Mouse (Mus musculus): ENCODE results near the gene Ltbr. TPM values are rescaled to one million over a fixed set of nuclear protein-coding genes. Genes with fewer than 3 reads are reported as not detected.

Gene Ltbr
- polyA plus RNA-seq, 1 experiment from 2014 or later = 37.8 TPM

GRCm38 (mm10) chr6:125353221-125353620 is 39.5 kb upstream of the Ltbr start:
- ATAC-seq (replicated peaks; ENCODE audit: insufficient number of reproducible peaks, insufficient read depth, low FRiP score, low read depth) = no peak
- Histone ChIP-seq H3K9me3 (replicated peaks) (no peaks in the 10 kb centered on the region), H3K9ac (no peak overlapping the region), H3K27ac (peak overlapping the region; percentile 80), H3K36me3 (peaks cover 12% of the 10 kb centered on the region), H3K4me1 (replicated peaks) (peaks cover 70% of the 10 kb centered on the region), H3K4me2 (peak overlapping the region; percentile 30; the same call in 1 of the 2 replicates), H3K27me3 (no peaks in the 10 kb centered on the region), H3K4me3 (no peak overlapping the region)
- WGBS = 69% methylated on average over 11 of the region's 11 CpGs

DNA sequence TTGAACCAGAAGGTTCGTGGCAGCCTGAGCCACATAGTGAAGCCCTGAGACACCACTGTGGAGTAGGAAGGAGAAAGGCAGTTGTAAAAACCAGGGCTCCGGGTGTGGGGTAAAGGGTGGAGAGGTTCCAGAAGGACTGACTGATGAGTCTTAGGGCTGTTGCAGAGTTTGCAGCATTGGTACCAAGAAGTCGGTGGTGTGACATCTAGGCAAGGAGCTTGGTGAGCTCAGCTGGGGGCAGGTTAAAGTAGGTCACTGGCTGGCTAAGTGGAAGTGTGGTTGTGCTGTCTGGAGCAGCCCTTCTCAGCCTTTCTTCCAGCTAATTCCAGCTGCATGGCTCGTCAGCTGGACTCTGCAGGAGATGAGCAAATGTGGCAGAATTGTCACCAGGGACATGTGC is 39.1 kb upstream of the Ltbr start:
- no peak overlapping the region for H3K9ac ChIP-seq
- peaks cover 72% of the 10 kb centered on the region for H3K4me1 ChIP-seq (replicated peaks)
- ATAC-seq (replicated peaks; ENCODE audit: insufficient number of reproducible peaks, insufficient read depth, low FRiP score, low read depth) = no peak
- peaks cover 8% of the 10 kb centered on the region; the same call in 1 of the 2 replicates for H3K36me3 ChIP-seq
- no peaks in the 10 kb centered on the region for H3K27me3 ChIP-seq
- H3K4me2 ChIP-seq = peak overlapping the region; percentile 30; the same call in 1 of the 2 replicates
- WGBS = 60% methylated on average over 4 of the region's 4 CpGs
- H3K4me3 ChIP-seq = no peak overlapping the region
- peak overlapping the region; percentile 7; the same call in 1 of the 2 replicates for H3K27ac ChIP-seq
- no peaks in the 10 kb centered on the region for H3K9me3 ChIP-seq (replicated peaks)

- H3K9me3 ChIP-seq (replicated peaks) = no peaks in the 10 kb centered on the region
- no peak overlapping the region for H3K27ac ChIP-seq
- no peak overlapping the region for H3K9ac ChIP-seq
- peaks cover under 1% of the 10 kb centered on the region; the same call in 1 of the 2 replicates for H3K36me3 ChIP-seq
- no peak for ATAC-seq (replicated peaks; ENCODE audit: insufficient number of reproducible peaks, insufficient read depth, low FRiP score, low read depth)
- WGBS = 55% methylated on average over 5 of the region's 5 CpGs
- H3K4me1 ChIP-seq (replicated peaks) = peaks cover 72% of the 10 kb centered on the region
- no peaks in the 10 kb centered on the region for H3K27me3 ChIP-seq
- peak overlapping the region; percentile 62 for H3K4me3 ChIP-seq
- peak overlapping the region; percentile 94 for H3K4me2 ChIP-seq
Measured at GRCm38 (mm10) chr6:125352046-125352384, 38.3 kb upstream of the Ltbr start.

- Histone ChIP-seq H3K36me3 (no peaks in the 10 kb centered on the region), H3K9ac (0 out of 2 replicates have a peak overlapping the region, but pooled peaks have one; percentile 66), H3K4me1 (replicated peaks) (peaks cover 72% of the 10 kb centered on the region), H3K27ac (peak overlapping the region; percentile 74; the same call in 1 of the 2 replicates), H3K4me3 (peak overlapping the region; percentile 62), H3K4me2 (peak overlapping the region; percentile 94), H3K9me3 (replicated peaks) (no peaks in the 10 kb centered on the region), H3K27me3 (no peaks in the 10 kb centered on the region)
- ATAC-seq (replicated peaks; ENCODE audit: insufficient number of reproducible peaks, insufficient read depth, low FRiP score, low read depth) = no peak
- WGBS = 50% methylated on average over 8 of the region's 8 CpGs
Measured at GRCm38 (mm10) chr6:125351368-125352045, 37.8 kb upstream of the Ltbr start.

GRCm38 (mm10) chr6:125350995-125351324 is 37.3 kb upstream of the Ltbr start:
- Histone ChIP-seq H3K4me1 (replicated peaks) (peaks cover 67% of the 10 kb centered on the region), H3K4me2 (peak overlapping the region; percentile 94), H3K4me3 (peak overlapping the region; percentile 62), H3K9me3 (replicated peaks) (no peaks in the 10 kb centered on the region), H3K36me3 (no peaks in the 10 kb centered on the region), H3K9ac (peak overlapping the region; percentile 66; the same call in 1 of the 2 replicates), H3K27ac (peak overlapping the region; percentile 74), H3K27me3 (no peaks in the 10 kb centered on the region)
- 74% methylated on average over 2 of the region's 2 CpGs for WGBS
- ATAC-seq (replicated peaks; ENCODE audit: insufficient number of reproducible peaks, insufficient read depth, low FRiP score, low read depth) = no peak

- Histone ChIP-seq H3K27ac (peak overlapping the region; percentile 74), H3K9me3 (replicated peaks) (no peaks in the 10 kb centered on the region), H3K4me2 (peak overlapping the region; percentile 94), H3K27me3 (no peaks in the 10 kb centered on the region), H3K4me1 (replicated peaks) (peaks cover 61% of the 10 kb centered on the region), H3K9ac (peak overlapping the region; percentile 66), H3K4me3 (peak overlapping the region; percentile 62), H3K36me3 (no peaks in the 10 kb centered on the region)
- 0 out of 2 replicates have a peak, but pooled peaks have one; percentile 0 for ATAC-seq (replicated peaks; ENCODE audit: insufficient number of reproducible peaks, insufficient read depth, low FRiP score, low read depth)
- 18% methylated on average over 20 of the region's 20 CpGs for WGBS
Measured at GRCm38 (mm10) chr6:125350231-125350994, 36.7 kb upstream of the Ltbr start.

GRCm38 (mm10) chr6:125349575-125350230 is 36.0 kb upstream of the Ltbr start:
- no peaks in the 10 kb centered on the region for H3K9me3 ChIP-seq (replicated peaks)
- peak; percentile 77 for ATAC-seq (replicated peaks; ENCODE audit: insufficient number of reproducible peaks, insufficient read depth, low FRiP score, low read depth)
- H3K27ac ChIP-seq = peak overlapping the region; percentile 74
- under 1% methylated on average over 27 of the region's 27 CpGs for WGBS
- peak overlapping the region; percentile 94 for H3K4me2 ChIP-seq
- peak overlapping the region; percentile 66 for H3K9ac ChIP-seq
- no peaks in the 10 kb centered on the region for H3K27me3 ChIP-seq
- H3K4me1 ChIP-seq (replicated peaks) = peaks cover 54% of the 10 kb centered on the region
- peak overlapping the region; percentile 62 for H3K4me3 ChIP-seq
- H3K36me3 ChIP-seq = no peaks in the 10 kb centered on the region

DNA sequence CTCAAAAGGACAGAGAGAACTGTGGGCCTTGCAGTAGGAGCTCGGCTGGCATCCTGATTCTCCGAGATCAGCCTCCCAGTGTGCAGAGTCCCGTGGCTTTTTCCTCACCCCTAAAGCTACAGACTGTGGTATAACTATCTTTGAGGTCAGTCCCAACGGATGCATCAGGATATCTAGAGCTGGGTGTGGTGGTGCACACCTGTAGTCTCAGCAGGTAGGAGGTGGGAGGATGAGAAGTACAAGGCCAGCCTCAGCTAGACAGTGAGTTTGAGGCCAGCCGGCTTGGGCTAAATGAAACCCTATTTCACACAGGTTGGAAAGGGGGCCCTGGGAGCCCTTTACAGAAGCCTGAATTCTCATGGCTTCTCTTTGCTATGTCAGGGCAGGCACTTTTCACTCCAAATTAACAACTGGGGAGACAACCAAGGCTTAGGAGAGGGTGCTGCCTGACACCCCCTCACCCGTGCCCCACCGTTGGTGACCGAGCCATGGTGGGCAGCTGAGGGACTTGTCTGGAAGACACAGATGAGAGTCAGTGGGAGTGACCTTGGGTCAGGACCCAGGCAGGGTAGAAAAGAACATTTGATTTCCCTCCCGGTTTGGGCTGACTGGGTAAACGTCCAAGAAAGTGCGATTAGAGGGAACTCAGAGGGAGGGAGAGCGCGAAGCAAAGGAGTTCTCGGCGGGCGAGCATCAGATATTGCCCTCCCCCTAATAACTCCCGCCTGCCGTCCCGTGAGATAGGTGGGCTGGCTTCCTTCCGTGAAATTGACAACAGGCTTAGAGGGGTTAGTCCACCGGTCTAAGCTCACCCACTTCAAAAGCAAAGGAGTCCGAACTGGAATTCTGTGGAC is 35.3 kb upstream of the Ltbr start, which contains the start of gene Tnfrsf1a:
Tnfrsf1a (plus strand) TSS at position 642 of the 854 bp plus-strand sequence.
- Histone ChIP-seq H3K9ac (peak within 1 kb of the TSS; percentile 66), H3K27me3 (no peaks in the 10 kb centered on the region), H3K4me2 (peak within 1 kb of the TSS; percentile 94), H3K4me3 (peak within 1 kb of the TSS; percentile 62), H3K9me3 (replicated peaks) (no peaks in the 10 kb centered on the region), H3K4me1 (replicated peaks) (peaks cover 47% of the 10 kb centered on the region), H3K27ac (peak within 1 kb of the TSS; percentile 74), H3K36me3 (no peaks in the 10 kb centered on the region)
- ATAC-seq (replicated peaks; ENCODE audit: insufficient number of reproducible peaks, insufficient read depth, low FRiP score, low read depth) = peak; percentile 11; the same call in 1 of the 2 replicates
- WGBS = 10% methylated on average over 22 of the region's 22 CpGs

- 56% methylated on average over 2 of the region's 2 CpGs for WGBS
- no peaks in the 10 kb centered on the region for H3K27me3 ChIP-seq
- H3K4me2 ChIP-seq = no peak overlapping the region
- no peak for ATAC-seq (replicated peaks; ENCODE audit: insufficient number of reproducible peaks, insufficient read depth, low FRiP score, low read depth)
- H3K9ac ChIP-seq = no peak overlapping the region
- H3K36me3 ChIP-seq = no peaks in the 10 kb centered on the region
- H3K9me3 ChIP-seq (replicated peaks) = no peaks in the 10 kb centered on the region
- no peak overlapping the region for H3K27ac ChIP-seq
- H3K4me1 ChIP-seq (replicated peaks) = peaks cover 24% of the 10 kb centered on the region
- H3K4me3 ChIP-seq = no peak overlapping the region
Measured at GRCm38 (mm10) chr6:125346029-125346428, 32.3 kb upstream of the Ltbr start.

DNA sequence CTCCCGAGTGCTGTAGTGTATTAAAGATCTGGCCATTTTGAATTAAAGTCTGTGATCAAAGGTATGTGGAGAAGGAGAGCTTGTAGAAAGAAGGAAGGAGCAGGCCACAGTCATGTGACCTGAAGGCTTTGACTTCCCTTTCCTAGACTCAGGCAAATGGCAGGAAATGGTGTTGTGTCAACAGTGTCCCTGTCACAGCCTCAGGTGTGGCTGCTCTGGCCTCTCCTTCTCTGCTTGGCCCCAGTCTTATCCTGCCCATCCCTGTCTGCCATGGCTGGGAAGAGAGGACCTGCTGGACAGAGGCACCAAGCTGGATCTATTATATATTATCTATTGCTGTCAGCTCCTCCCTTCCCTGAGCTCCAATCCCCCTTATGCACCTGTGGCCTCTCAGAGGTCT is 31.9 kb upstream of the Ltbr start:
- no peak overlapping the region for H3K27ac ChIP-seq
- H3K4me1 ChIP-seq (replicated peaks) = peaks cover 22% of the 10 kb centered on the region
- no peak overlapping the region for H3K4me2 ChIP-seq
- H3K27me3 ChIP-seq = no peaks in the 10 kb centered on the region
- no peaks in the 10 kb centered on the region for H3K9me3 ChIP-seq (replicated peaks)
- no peak for ATAC-seq (replicated peaks; ENCODE audit: insufficient number of reproducible peaks, insufficient read depth, low FRiP score, low read depth)
- no peak overlapping the region for H3K9ac ChIP-seq
- 51% methylated on average over 1 of the region's 1 CpGs for WGBS
- no peaks in the 10 kb centered on the region for H3K36me3 ChIP-seq
- no peak overlapping the region for H3K4me3 ChIP-seq

Data from heart, embryonic 15.5 days (tissue).